Mouse (Mus musculus) right cerebral cortex, adult 18-20 months (tissue): ENCODE data around the gene Olfr823.
"Not testable (repeated sequence)": the region's sequence is repeated elsewhere in the genome, so short reads cannot be mapped to it uniquely, and the experiment has no call there.

Experiments used
- DNase-seq: peaks from one replicate; pipeline ENCODE4 v3.0.0; 2022; ENCODE audit warnings: mixed read lengths

The Olfr823 gene

DNA sequence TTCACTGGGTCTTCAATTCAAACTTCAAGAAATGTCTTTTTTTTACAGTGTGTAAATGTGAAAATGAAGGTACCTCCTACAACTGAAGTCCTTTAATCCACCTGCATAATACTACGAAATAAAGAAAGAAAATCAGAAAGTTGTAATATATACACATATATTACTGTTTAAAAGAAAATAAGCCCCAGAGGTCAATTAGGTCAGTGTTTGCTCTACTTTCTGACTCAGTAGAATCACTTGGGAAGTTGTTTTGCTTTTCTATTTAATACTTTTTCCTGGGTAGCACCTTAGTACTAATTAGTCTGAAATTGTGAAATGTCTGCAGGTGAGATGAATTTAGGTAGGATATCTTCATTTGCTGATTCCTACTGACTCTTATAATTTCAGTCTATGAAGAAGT lies at the start of gene Olfr823:
Olfr823 (minus strand) TSS at position 101 of the 400 bp plus-strand sequence.
- DNase-seq, result not testable (repeated sequence)

DNA sequence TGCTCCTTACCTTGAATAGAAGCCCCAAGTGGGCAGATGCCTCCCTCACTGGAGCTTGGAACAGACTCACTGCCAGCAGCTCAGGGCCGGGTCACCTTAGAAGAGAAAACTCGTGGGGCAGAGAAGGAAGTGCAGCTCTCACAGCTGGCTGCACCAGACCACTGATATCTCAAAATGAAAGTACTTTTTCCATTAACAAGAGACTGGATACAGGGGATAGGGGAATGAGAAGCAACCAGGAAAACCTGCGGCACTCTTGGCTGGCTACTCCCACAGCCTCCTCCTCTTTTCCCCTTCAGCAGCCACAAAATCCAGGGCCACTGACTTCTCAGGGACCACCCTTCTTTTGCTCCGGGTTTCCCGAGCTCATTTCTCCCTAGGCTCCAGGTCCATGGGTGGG lies 28.9 kb upstream of the Olfr823 start:
- DNase-seq, result no peak

DNA sequence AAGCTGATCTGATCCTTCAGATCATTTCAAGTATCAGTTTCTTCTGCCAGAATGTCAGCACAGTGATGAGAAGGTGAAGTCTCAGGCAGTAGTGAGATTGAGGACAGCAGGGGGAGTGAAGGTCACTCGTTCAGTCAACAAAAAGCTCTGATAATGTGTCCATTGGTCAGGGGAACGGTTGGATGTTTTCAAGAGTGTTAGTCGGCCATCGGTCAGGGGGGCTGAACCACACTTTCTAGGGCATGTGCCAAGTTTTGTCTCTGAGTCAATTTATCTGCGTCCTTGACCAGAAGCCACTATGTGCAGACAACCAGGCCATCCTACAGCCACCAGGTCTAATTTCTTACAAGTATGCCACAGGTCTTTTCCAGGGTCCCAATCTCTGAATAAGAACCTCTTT lies 27.3 kb upstream of the Olfr823 start:
- not testable (repeated sequence) for DNase-seq

DNA sequence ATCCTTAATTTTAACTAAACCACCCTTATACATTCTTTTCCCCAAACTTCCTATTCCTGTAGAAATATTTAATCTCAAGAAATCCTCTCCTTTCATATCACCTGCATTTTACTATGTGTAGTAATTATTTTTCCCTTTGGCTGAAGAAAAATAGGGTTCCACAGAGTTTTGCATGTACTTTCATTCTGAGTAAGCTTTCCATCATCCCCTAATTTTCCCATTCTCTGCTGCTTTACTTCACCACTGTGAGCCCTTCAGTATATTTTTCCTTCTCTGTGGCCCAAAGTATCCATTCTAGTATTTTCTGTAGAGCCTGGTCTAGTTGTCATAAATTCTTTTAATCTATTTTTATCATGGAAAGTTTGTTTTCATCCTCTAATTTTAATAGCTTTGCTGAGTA lies 19.6 kb upstream of the Olfr823 start:
- no peak for DNase-seq

- not testable (repeated sequence) for DNase-seq
These were observed 14.7 kb upstream of the Olfr823 start, which contains the start of gene Olfr824 for GRCm38 (mm10) chr10:130129900-130130299. Gene Olfr824 (minus strand): TSS chr10:130130000.

- DNase-seq, result not testable (repeated sequence)
These were observed 862 bp upstream of the Olfr823 start for GRCm38 (mm10) chr10:130116045-130116444.

GRCm38 (mm10) chr10:130096104-130096503 lies 19.1 kb downstream of the Olfr823 start:
- no peak for DNase-seq

DNA sequence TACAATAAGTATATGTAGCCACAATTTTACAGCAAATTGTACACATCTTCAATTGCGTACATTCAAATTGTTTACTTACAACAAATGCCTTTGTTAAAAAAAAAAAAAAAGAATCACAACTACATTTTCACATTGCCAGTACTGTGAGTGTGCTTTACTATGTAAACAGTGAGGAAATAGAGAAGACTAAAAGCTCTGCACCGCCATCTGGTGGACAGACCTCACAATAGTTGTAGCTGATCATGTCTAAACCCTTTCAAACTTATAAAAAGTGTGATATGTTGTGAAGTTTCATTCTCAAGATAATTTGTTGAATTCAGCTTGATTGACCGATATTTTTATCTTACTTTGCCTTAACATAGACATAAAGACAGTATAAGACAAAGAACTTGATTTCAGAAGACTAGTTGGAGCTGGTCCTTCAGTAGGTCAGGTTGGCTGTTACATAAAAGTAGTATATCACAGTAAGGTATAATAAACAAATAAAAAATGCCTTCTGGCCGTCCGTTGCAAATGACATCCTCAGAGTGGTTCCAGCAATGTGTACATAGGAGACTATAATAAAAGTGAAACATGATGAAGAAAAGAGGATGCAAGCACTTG lies 22.2 kb downstream of the Olfr823 start:
- DNase-seq, result peak; percentile 34

GRCm38 (mm10) chr10:130070910-130071309 lies 44.3 kb downstream of the Olfr823 start, which contains the start of gene Olfr822:
Gene Olfr822 (plus strand): TSS chr10:130071210.
- DNase-seq, result no peak
